Mouse (Mus musculus): ENCODE data around the gene Dlg2.

Gene Dlg2

DNA sequence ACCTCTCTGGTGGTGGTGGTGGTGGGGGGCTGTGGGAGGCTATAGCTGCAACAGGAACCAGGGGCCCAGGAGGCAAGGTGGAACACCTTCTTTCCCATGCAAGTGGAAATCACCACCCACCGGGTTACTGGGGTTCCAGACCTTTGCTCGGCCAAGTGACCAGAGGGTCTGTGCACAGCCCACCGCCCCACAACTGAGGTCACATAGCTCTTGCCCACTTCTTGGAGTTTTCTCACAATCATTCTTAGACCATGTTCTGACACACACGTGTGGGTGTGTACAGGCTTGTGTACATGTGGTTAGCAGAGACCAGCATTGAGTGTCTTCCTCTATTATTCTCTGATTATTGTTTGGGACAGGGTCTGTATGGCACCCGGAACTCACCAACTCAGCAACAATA, 15.0 kb upstream of the Dlg2 start:
- Histone ChIP-seq H3K36me3 (ENCODE audit: control insufficient read depth, insufficient read depth, low read length, poor library complexity, severe bottlenecking) (no peaks in the 10 kb centered on the region), H3K27me3 (ENCODE audit: control insufficient read depth, insufficient read depth, low read length, poor library complexity, severe bottlenecking) (no peaks in the 10 kb centered on the region)
- no peak for DNase-seq (ENCODE audit: low read depth, low spot score)

DNA sequence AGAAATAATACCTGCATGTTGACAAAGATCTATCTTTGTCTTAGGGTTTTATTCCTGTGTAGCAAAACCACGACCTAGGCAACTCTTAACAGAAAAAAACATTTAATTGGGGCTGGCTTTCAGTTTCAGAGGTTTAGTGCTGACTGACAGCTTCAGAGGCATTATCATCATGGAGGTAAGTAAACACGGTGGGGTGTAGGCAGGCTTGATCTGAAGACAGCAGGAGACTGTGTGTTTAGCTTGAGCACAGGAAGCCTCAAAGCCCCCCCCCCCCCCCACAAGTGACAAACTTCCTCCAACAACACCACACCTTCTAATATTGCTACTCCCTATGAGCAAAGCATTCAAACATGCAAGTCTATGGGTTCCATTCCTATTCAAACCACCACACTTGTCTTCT, 3.0 kb upstream of the Dlg2 start:
- Histone ChIP-seq H3K27me3 (ENCODE audit: control insufficient read depth, insufficient read depth, low read length, poor library complexity, severe bottlenecking) (no peaks in the 10 kb centered on the region), H3K36me3 (ENCODE audit: control insufficient read depth, insufficient read depth, low read length, poor library complexity, severe bottlenecking) (peaks cover 5% of the 10 kb centered on the region; the same call in 1 of the 2 replicates)
- no peak for DNase-seq (ENCODE audit: low read depth, low spot score)

DNA sequence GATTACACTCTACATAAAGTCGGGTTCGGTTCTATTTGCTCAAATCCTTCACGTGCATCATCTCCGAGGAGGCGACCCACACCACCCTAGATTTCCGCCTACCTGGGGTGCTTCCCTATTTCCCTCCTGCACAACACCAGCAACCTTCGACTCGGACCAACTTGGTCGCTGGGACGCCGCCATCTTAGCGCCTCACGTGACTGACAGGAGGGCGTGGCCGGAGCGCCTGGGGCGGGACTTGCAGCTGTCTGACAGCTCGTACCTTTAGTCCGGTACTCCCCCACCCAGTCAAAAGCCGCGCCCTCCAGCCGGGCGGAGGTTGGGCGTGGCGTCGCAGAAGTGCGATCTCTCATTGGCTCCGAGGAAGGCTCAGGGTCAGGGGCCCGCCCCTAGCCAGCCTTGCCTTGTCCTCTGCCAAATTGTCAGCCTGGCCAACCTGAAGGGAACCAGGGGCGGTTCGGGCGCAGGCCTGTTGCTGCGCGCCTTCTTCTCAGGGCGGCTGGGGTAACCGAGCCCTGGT, 619 bp upstream of the Dlg2 start, which contains the start of gene Tmem126b:
Gene Tmem126b, minus strand, starts transcription at position 209 of the 520 bp plus-strand sequence.
- peak; percentile 99 for DNase-seq (ENCODE audit: low read depth, low spot score)
- Histone ChIP-seq H3K36me3 (ENCODE audit: control insufficient read depth, insufficient read depth, low read length, poor library complexity, severe bottlenecking) (peaks cover 3% of the 10 kb centered on the region; the same call in 1 of the 2 replicates), H3K27me3 (ENCODE audit: control insufficient read depth, insufficient read depth, low read length, poor library complexity, severe bottlenecking) (no peaks in the 10 kb centered on the region)

DNA sequence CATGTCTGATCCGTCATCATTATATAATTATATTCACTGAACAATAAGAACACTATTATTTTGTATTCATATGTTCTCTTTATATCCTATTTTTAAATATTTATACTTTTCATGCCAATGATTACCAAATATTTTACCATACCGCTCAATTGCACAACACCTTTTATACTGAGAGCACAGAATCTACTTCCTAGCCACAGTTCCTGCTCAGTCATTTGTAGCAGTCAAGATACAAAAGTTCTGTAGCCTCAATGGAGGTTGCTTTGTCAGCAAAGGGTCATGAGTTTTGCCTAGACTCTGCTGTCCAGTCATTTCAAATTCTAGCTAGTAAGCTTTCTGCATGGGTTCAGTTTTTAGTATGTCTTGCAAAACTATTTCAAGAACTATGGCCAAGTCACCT, 6.1 kb downstream of the Dlg2 start:
- no peaks in the 10 kb centered on the region for H3K27me3 ChIP-seq (ENCODE audit: control insufficient read depth, insufficient read depth, low read length, poor library complexity, severe bottlenecking)
- H3K36me3 ChIP-seq (ENCODE audit: control insufficient read depth, insufficient read depth, low read length, poor library complexity, severe bottlenecking), result no peaks in the 10 kb centered on the region
- DNase-seq (ENCODE audit: low read depth, low spot score), result no peak

DNA sequence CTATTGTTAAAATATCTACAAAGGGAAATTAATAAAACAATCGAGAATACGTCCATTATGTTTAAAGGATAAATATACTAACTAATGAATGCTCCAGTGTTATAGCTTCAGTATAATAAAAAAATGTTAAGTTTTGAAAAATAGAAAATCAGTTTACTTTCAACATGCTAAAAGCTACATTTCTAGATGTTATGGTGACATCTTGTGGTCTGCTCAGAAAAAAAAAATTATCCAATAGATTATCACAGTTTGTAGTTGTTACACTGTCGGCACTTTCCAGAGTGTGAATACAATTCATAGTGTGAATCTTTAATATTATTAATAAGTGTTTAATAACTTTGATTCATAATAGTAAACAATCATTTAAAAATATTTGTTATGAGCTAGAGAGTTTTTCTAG, 31.7 kb downstream of the Dlg2 start:
- H3K27me3 ChIP-seq (ENCODE audit: control insufficient read depth, insufficient read depth, low read length, poor library complexity, severe bottlenecking), result no peaks in the 10 kb centered on the region
- DNase-seq (ENCODE audit: low read depth, low spot score), result peak; percentile 22
- no peaks in the 10 kb centered on the region for H3K36me3 ChIP-seq (ENCODE audit: control insufficient read depth, insufficient read depth, low read length, poor library complexity, severe bottlenecking)

DNA sequence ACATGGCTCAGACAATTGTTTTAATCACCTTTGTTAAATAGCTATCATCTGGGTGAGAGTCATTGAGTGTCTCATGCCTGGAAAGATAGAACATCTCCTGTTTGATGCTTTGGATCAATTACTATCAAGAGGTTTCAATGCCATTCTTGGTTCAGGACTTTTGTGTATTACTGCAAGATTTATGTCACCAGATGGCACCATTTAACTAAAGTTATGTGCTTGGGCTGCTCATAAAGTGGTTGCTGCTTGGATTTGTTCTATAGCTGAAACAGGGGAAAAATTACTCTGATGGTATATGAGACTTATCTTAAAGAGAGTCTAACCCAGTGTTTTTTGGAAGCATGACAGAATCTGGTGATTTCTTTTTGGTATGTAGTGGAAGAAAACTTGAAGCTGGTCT, 35.8 kb downstream of the Dlg2 start:
- no peak for DNase-seq (ENCODE audit: low read depth, low spot score)
- Histone ChIP-seq H3K36me3 (ENCODE audit: control insufficient read depth, insufficient read depth, low read length, poor library complexity, severe bottlenecking) (no peaks in the 10 kb centered on the region), H3K27me3 (ENCODE audit: control insufficient read depth, insufficient read depth, low read length, poor library complexity, severe bottlenecking) (no peaks in the 10 kb centered on the region)

DNA sequence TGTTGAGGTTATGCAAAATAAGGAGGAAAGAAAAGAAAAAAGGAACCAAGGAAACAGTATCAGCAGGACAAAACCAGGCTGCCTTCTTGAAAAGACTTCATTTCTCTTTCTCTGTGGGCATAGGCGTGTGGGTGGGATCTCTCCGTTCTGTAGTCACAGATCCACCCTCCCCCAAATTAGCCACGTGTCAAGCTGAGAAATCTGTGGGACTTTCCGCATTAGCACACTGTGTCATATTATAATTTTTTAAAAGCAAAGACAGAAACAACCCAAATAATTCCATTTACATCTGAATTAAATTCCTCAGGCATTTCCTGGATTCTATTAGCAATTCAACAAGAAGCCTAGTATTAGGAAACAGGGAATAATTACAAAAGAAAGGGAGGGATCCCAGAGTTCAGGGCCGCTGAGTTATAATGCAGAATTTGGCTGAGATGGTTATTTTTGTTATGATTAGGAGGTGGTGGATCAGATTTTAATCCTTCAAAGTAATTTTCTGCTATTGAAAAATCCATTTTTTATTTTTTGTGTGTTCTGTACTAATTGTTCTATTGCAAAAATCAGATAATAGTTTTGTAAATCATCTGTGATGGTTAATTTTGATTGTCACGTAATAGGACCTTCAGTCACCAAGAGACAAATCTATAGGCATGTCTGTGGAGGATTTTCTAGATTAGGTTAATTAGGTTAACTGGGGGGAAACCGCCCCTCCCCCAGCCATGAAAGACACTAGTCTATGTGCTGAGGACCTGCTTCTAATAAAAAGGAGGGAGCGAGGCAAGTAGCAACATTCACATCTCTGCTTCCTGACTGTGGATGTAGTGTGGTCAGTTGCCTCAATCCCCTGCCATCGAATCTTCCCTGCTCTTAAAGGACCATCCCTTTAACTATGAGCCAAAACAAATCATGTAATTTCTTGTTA, 63.3 kb downstream of the Dlg2 start:
- no peaks in the 10 kb centered on the region for H3K36me3 ChIP-seq (ENCODE audit: control insufficient read depth, insufficient read depth, low read length, poor library complexity, severe bottlenecking)
- no peaks in the 10 kb centered on the region for H3K27me3 ChIP-seq (ENCODE audit: control insufficient read depth, insufficient read depth, low read length, poor library complexity, severe bottlenecking)
- DNase-seq (ENCODE audit: low read depth, low spot score), result no peak

DNA sequence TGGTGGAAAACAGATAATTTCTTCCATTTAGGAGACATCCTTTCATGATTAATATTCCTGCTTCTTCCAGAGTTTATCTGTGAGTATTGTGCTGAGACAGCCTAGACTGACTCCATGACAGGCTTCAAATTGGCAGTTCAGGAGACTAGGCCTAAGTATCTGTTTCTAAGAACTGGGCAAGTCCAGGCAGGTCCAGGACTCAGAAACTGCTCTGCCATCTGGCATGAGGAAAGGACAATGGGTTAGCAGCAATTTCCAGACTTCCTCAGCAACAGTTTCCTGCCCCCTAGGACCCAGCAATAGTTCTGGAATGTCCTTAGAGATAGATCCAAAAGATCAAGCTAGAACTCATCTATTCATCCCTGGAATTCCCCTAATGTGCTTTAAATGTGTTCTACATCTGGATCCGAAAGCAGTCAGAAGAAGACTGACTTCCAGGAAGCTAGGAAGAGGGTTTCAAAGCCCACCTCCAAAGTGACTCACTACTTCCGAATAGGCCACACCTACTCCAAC, 64.4 kb downstream of the Dlg2 start:
- Histone ChIP-seq H3K27me3 (ENCODE audit: control insufficient read depth, insufficient read depth, low read length, poor library complexity, severe bottlenecking) (no peaks in the 10 kb centered on the region), H3K36me3 (ENCODE audit: control insufficient read depth, insufficient read depth, low read length, poor library complexity, severe bottlenecking) (no peaks in the 10 kb centered on the region)
- DNase-seq (ENCODE audit: low read depth, low spot score), result no peak

DNA sequence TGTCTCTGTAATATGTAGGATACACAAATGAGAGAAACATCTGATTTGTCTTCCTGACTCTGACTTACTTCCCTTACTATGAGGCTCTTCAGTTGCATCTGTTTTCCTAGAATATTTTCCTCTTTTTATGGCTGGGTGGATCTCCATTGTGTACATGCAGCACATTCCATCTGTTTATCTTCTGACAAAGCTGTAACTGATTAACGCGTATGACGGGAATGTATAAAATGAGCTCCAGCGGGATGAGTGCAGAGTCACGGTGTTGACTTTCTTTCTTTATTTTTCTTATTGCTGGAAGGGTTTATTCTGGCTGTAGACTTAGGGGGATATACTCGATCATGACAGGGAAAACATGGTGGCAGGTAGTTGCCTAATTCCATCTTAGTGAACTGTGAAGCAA, 76.9 kb downstream of the Dlg2 start:
- H3K27me3 ChIP-seq (ENCODE audit: control insufficient read depth, insufficient read depth, low read length, poor library complexity, severe bottlenecking), result no peaks in the 10 kb centered on the region
- no peak for DNase-seq (ENCODE audit: low read depth, low spot score)
- no peaks in the 10 kb centered on the region for H3K36me3 ChIP-seq (ENCODE audit: control insufficient read depth, insufficient read depth, low read length, poor library complexity, severe bottlenecking)

DNA sequence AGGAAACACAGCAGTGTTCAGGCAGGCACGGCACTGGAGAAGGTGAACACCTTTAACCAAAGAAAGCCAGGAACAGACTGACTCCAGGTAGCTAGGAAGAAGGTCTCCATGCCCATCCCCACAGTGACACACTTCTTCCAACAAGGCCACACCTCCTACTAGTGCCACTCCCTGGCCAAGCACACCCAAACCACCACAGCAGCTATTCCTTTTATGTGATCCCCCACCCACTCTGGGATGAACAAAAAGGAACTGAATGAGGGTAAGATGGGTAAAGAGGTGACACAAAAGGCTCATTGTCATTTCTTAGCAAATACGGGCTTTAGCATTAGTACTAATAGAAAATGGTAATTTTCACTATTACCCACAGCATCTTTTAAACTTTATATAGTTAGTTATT, 77.9 kb downstream of the Dlg2 start:
- DNase-seq (ENCODE audit: low read depth, low spot score), result no peak
- no peaks in the 10 kb centered on the region for H3K36me3 ChIP-seq (ENCODE audit: control insufficient read depth, insufficient read depth, low read length, poor library complexity, severe bottlenecking)
- no peaks in the 10 kb centered on the region for H3K27me3 ChIP-seq (ENCODE audit: control insufficient read depth, insufficient read depth, low read length, poor library complexity, severe bottlenecking)

DNA sequence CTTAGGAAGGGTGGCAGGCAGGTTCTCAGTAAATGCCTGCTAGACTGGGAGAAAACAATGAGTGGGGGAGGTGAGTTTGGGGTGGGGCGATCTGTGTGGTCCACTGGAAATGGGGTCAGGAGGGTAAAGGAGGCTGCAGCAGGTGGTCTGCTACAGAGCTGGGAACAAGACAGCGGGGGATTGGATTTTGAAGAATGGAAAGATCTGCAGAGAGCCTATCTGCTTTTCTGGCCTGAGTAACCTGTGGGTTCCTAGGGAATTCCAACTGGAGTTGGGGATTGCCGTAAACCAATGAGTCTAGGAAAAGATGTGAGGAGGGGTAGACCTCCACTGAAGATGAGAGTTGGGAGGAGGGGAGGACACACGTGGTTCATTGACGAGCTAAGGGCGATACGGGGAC, 92.7 kb downstream of the Dlg2 start:
- DNase-seq (ENCODE audit: low read depth, low spot score), result no peak
- no peaks in the 10 kb centered on the region for H3K27me3 ChIP-seq (ENCODE audit: control insufficient read depth, insufficient read depth, low read length, poor library complexity, severe bottlenecking)
- H3K36me3 ChIP-seq (ENCODE audit: control insufficient read depth, insufficient read depth, low read length, poor library complexity, severe bottlenecking), result no peaks in the 10 kb centered on the region

DNA sequence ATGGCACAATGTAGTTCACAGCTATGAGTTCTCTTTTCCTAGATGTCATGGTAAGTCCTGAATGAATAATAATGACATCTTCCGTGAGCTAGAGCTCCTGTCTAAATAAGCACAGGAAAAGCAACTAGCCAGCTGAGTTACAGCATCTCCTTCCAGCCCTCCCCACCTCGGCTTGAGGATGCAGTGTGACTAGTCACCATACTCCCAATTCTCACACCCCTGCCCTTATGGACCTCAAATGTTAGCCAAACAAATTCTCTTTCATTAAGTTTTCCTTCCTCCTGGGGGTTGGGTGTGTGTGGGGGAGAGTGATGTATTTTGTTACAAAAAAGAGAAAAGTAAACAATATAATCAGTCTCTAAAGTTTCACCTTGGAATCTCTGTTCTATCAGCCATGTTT, 111.3 kb downstream of the Dlg2 start:
- DNase-seq (ENCODE audit: low read depth, low spot score), result no peak
- H3K27me3 ChIP-seq (ENCODE audit: control insufficient read depth, insufficient read depth, low read length, poor library complexity, severe bottlenecking), result no peaks in the 10 kb centered on the region
- H3K36me3 ChIP-seq (ENCODE audit: control insufficient read depth, insufficient read depth, low read length, poor library complexity, severe bottlenecking), result no peaks in the 10 kb centered on the region

DNA sequence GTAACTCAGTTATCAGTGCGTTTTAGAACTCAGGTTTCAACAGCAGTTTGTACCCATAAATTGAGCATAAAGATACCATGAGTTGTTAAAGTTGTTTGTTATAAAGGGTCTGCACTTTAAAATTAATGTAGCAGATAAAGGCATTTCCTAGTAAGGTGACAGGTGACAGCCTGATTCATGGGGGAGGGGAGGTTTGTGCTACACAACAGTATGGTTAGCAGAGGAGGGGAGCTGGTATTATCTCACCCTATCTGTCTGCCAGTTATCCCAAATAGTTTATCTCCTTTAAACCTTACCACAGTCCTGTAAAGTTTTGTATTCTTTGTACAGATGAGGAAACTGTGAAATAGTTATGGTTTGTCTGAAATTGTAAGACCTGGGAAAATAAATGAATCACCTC, 111.8 kb downstream of the Dlg2 start:
- DNase-seq (ENCODE audit: low read depth, low spot score), result no peak

DNA sequence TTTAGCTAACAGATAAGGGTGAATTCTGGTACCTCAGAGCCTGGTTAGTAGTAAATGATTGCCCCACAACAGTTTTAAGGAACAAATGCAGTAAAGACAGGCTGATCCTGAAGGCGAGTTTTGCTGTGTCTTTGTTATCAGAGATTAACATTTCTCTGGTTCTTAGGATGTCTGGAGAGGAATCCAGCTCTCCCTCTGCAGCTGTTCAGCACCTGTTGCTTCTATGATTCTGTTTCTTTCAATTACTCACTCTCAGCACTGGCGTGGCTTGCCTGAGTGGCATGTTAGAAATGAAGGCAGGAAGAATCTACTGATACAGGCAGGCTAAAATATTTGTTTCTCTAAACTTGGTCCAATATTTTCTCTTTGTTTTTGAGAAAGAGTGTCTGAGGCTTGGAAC, 133.3 kb downstream of the Dlg2 start:
- DNase-seq (ENCODE audit: low read depth, low spot score), result no peak
- Histone ChIP-seq H3K27me3 (ENCODE audit: control insufficient read depth, insufficient read depth, low read length, poor library complexity, severe bottlenecking) (no peaks in the 10 kb centered on the region), H3K36me3 (ENCODE audit: control insufficient read depth, insufficient read depth, low read length, poor library complexity, severe bottlenecking) (no peaks in the 10 kb centered on the region)

More for the DNA sequence above, 111.8 kb downstream of the Dlg2 start:
- Histone ChIP-seq H3K27me3 (ENCODE audit: control insufficient read depth, insufficient read depth, low read length, poor library complexity, severe bottlenecking) (no peaks in the 10 kb centered on the region), H3K36me3 (ENCODE audit: control insufficient read depth, insufficient read depth, low read length, poor library complexity, severe bottlenecking) (no peaks in the 10 kb centered on the region)

DNA sequence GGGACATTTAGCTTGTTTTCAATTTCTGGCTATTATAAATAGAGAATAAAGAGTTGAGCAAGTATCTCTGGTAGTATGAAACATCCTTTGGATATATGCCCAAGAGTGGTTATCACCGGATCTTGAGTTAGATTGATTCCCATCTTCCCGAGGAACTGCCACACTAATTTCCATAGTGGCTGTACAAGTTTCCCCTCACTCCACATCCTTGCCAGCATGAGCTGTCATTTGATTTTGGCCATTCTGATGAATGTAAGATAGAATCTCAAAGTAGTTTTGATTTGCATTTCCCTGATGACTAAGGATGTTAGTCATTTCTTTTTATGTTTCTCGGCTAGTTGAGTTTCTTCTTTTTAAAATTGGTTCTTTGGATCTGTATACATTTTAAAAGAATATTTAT, 154.1 kb downstream of the Dlg2 start:
- H3K27me3 ChIP-seq (ENCODE audit: control insufficient read depth, insufficient read depth, low read length, poor library complexity, severe bottlenecking), result no peaks in the 10 kb centered on the region
- H3K36me3 ChIP-seq (ENCODE audit: control insufficient read depth, insufficient read depth, low read length, poor library complexity, severe bottlenecking), result no peaks in the 10 kb centered on the region
- no peak for DNase-seq (ENCODE audit: low read depth, low spot score)
